Mouse (Mus musculus): ENCODE measurements around the gene Ndufv1. TPM values are rescaled to one million over a fixed set of nuclear protein-coding genes. Genes with fewer than 3 reads are reported as not detected.

Ndufv1 gene
- polyA plus RNA-seq, 1 experiment from 2014 or later, result 194 TPM

DNA sequence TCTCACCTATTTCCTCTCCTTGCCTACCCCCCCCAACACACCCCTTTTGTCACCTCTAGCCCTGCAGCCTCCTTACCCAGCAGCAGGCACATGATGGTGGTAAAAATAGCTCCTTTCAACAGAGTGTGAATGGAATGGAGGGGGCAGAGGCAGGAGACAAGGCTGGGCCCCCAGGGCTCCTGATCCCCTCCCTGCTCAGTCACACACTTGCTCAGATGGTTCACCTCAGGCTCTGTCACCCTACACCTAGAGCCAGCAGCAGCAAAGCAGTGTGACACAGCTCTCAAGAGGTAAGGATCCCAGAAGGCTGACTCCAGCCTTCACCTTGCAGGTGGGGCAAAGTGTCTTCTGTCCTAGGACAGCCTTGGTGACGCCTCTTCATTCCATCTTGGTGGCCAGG is 9.5 kb downstream of the Ndufv1 start, which contains the start of gene Doc2g:
Gene Doc2g (plus strand): TSS at position 202 of the 400 bp plus-strand sequence.
- DNase-seq (ENCODE audit: low spot score), result no peak

GRCm38 (mm10) chr19:4001752-4002151 is 10.9 kb downstream of the Ndufv1 start:
- no peak for DNase-seq (ENCODE audit: low spot score)

DNA sequence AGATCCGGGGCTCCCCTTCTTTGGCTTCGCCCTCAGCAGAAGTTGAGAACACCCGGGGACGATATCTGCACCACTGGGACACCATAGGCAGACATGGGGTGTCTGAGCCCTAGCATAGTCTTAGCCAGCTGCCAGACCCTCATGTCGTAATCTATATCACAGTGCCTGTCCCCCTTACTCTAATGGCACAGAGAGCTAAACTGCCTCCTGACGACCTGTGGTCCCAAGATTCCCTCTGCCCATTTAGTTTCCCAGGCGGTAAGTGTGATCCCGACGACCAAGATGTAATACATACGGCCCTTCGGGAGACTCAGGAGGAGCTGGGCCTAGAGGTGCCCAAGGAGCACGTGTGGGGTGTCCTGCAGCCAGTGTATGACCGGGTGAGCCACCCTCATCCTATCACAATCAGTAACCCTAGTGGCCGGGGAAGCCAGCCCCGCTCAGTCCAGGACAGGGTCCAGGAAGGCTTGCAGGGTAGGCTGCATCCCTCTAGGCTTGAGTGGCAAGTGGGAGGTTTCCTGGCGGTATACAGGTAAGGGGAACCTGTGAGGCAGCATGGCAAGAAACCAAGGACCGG is 11.6 kb downstream of the Ndufv1 start:
- no peak for DNase-seq (ENCODE audit: low spot score)

GRCm38 (mm10) chr19:4000119-4000900 is 12.3 kb downstream of the Ndufv1 start, which contains the start of the genes Nudt8 and Gm49405:
Nudt8 (plus strand) TSS chr19:4000580.
Gm49405 (plus strand) TSS chr19:4000626.
- peak; percentile 96 for DNase-seq (ENCODE audit: low spot score)

- DNase-seq (ENCODE audit: low spot score), result no peak
Measured at GRCm38 (mm10) chr19:3999121-3999730, 13.4 kb downstream of the Ndufv1 start.

DNA sequence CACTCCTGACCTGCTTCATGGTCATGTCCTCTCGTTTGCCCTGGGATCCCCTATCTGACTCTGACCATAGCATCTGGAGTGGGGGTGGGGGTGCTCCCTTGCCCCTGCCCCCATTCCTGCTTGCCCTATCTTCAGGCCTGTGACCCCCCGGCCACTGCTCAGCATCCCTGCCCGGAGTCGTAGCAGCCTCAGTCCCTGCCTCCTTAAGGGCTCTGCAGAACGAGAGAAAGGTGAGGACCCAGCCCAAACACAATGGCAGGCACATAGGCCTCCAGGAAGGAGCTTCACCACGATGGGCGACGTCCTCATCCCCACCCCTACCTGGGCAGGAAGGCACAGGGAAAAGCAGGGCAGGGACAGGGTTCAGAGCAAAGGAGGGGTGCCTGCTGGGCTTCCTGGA is 14.3 kb downstream of the Ndufv1 start:
- no peak for DNase-seq (ENCODE audit: low spot score)

GRCm38 (mm10) chr19:3997231-3997630 is 15.4 kb downstream of the Ndufv1 start:
- DNase-seq (ENCODE audit: low spot score), result no peak

DNA sequence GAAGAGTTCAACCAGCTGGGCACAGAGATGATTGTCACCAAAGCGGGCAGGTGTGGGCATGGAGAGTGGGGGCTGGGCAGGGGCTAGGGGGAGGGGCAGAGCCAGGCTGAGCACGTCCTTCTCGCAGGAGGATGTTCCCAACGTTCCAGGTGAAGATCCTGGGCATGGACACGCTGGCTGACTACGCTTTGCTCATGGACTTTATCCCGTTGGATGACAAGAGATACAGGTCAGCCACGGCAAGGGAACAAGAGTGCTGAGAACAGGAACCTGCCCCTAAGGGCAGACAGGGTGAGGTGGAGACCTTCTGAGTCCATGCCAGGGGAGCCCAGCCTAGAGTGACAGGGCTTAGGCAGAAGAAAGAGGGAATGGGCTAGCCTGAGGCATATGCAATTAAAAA is 15.9 kb downstream of the Ndufv1 start:
- no peak for DNase-seq (ENCODE audit: low spot score)

DNA sequence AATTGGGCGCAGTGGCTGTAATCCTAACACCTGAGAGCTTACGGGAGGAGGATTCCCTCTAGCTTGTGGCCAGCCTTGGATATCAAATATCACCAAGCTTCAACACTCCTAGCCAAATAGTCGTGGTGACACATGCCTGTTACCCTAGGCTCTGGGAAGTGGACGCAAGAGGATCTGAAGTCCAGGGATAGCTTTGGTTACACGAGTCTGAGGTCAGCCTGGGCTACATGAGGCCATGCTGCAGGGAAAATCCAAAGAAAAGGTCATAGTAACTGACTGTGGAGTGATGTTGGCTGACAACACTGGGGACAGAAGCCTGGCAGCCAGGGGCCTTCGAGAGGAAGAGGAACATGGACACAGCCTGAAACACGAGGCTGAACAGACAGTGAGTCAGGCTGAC is 16.5 kb downstream of the Ndufv1 start:
- no peak for DNase-seq (ENCODE audit: low spot score)

DNA sequence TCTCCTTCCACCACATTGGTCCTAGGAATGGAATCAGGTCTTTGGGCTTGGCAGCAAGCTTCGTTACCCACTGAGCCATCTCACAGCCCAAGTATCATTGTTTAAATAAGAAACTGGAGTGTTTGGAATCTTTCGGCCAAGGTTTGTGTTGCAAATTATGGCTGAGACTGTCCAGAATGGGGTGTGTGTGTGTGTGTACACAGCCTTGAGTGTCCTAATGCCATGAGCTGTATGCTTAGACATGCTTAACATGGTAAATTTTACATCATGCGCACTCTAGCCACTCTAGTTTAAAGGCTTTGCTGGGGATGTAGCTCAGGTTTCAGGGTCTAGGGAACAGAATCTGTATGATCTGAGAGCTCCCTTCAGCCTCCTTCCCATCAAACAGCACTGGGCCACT is 17.1 kb downstream of the Ndufv1 start:
- no peak for DNase-seq (ENCODE audit: low spot score)

DNA sequence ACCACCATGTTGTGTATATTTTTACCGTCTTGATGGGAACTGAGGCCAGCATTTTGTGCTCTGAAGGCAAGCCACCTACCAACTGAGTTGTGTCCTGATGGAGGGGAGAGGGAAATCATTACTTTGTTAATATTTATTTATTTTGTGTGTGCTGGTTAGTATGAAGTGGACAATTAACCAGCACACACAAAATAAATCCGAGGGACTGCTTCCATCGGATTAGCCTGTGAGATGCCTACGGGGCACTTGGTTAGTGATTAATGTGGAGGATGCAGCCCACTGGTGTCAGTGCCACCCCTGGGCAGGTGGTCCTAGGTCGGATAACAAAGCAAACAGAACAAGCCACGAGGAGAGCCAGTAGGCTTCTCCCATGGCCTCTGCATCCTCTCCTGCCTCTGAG is 17.7 kb downstream of the Ndufv1 start:
- no peak for DNase-seq (ENCODE audit: low spot score)

DNA sequence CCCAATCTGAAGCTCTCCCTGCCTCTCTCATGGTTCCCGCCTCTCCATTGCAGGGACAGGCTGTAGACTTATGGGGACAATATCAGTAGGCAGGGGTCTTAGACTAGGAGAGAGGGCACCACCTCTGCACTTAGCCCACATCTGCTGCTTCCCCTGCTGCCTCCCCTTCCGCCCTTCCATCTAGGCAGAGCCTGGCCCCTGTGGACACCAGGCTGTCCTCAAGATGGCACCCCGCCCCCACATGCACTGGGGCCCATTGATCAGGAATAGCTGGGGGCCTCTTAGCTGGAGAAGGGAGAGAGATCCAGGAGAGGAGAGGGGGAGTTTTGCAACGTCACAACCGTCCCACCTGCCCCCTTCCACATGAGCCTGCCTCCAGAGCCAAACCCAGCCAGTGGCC is 20.2 kb downstream of the Ndufv1 start, which contains the start of gene Tbx10:
Gene Tbx10 (plus strand): TSS at position 337 of the 400 bp plus-strand sequence.
- DNase-seq (ENCODE audit: low spot score), result no peak

DNA sequence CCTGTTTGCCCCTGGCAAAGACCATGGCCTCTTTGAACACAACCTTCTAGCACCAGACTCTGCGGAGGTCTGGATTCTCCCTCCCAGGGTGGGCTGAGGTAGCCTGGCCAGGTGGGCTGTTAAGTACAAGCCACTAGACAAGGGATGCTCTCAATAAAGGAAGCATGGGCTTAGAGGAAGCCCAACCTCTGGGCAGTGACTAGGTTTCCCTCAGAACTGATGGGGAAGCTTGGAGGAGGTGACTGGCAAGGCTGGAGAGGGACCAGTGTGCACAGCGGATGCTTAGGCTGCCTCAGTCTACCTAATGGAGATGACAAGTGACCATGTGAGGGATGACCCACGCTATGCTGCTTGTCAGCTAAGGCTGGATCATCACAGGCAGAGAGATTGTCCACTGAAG is 20.6 kb downstream of the Ndufv1 start:
- no peak for DNase-seq (ENCODE audit: low spot score)

DNA sequence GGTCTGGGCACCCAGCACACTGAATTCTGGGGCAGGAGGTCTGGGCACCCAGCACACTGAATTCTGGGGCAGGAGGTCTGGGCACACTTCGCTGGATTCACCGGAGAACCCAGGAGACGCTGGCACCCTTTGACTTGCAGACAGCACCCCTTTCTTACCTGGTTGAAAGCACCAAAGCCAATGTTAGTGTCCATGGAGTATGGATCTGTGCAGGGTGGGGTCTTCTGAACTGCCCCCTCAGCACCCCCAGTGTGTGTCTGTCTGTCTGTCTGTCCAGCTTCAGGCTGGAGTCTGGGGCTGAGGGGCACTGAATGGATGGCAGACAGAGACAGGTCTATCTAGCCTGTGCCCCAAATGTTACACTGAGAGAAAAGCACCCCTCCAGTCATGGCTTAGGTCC is 21.0 kb downstream of the Ndufv1 start:
- no peak for DNase-seq (ENCODE audit: low spot score)

DNA sequence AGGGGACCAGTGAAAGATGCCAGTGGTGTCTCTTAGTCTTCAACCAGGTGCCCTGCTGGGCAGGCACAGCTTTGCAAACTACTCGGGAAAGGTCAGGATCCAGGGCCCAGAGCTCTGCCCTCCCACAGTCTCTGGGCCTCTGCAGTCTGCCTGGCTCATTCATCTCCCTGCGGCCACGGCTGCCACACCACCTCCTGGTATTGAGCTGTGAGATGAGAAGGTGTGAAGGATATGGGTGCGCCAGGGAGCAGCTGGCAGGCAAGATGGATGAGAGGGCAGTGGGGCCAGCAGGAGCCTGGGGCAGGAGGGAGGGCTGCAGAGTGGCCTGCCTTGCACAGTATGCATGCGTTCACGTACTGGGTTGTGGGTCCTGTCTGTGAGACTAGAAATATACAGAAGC is 21.8 kb downstream of the Ndufv1 start:
- DNase-seq (ENCODE audit: low spot score), result no peak

GRCm38 (mm10) chr19:3988750-3989149 is 23.9 kb downstream of the Ndufv1 start:
- DNase-seq (ENCODE audit: low spot score), result no peak

DNA sequence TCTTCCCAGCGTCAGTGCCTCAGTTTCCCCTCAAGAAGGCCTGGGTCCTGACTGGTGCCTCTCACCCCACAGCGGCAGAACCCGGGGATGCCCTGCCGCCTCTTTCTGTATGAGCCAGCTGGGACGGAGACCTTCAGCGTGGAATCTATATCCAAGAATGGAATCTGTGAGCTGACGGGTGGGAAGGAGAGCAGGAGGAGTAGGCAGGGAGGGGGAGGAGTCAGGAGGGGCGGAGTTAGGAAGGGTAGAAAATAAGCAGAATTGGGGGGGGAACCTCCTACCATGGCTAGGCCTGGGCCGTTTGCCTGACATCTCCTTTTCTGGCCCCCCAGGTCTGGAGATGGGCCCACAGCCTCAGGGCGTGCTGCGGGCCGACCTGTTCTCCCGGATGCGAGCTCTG is 24.5 kb downstream of the Ndufv1 start:
- no peak for DNase-seq (ENCODE audit: low spot score)

- DNase-seq (ENCODE audit: low spot score), result no peak
Measured at GRCm38 (mm10) chr19:3986334-3986733, 26.3 kb downstream of the Ndufv1 start, which contains the start of gene Acy3. Acy3 (plus strand) TSS chr19:3986570.

- DNase-seq (ENCODE audit: low spot score), result peak; percentile 23
Measured at GRCm38 (mm10) chr19:3985261-3985681, 27.3 kb downstream of the Ndufv1 start.

DNA sequence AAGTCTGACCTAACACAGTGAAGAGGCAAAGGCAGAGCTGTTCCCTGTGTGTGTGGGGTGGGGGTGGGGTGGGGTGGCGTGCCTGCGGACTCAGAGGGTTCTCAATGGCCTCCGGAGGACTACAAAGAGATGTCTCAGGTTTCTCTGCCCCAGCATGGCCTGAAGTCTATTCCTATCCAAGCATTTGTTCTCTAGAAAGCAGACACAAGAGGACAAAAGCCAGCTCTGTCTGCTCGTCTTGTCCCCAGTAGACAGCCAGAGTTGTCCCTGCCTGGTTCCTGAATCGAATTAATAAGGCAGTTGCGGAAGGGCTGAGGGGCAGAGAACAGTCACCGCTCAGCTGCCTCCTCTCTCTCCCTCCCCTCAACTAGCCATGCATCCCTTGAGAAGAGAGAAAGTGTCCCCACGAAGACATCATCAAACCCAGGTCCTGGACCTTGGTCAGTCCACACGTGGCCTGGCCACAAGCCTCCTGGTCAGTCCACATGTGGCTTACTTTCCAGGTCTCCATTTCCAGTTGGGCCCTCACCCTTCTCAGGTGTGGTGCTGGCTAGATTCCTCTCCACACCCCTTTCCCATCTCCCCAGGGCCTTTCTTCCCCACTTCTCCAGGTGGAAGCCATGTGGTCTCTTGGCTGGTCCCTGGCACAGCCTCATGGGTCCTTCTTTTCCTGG is 28.9 kb downstream of the Ndufv1 start:
- no peak for DNase-seq (ENCODE audit: low spot score)

DNA sequence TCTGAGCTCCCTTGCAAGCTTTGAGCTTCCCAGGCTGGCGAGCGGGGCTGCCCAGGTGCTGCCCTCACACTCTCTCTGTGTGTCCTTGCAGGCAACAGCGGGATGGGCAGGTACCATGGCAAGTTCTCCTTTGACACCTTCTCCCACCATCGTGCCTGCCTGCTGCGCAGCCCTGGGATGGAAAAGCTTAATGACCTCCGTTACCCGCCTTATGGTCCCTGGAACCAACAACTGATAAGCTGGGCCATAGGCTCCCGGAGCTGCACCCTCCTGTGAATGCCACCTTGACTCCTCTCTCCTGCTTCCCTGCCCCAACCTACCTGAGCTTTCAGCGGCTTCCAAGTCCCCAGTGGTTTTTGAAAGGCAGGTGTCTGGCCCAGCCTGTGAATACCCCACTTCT is 31.7 kb downstream of the Ndufv1 start:
- no peak for DNase-seq (ENCODE audit: low spot score)

- peak; percentile 87 for DNase-seq (ENCODE audit: low spot score)
Measured at GRCm38 (mm10) chr19:3980309-3980708, 32.3 kb downstream of the Ndufv1 start.

Measured in thymus, postnatal 0 days (tissue).